Comparison of ENCODE assay signal across 14 mouse cellular contexts in genomic region chr1:182818931-182819330, GRCm38 (mm10). TPM values are rescaled to one million over a fixed set of nuclear protein-coding genes. Genes with fewer than 3 reads are reported as not detected.
DNase-seq lines count a peak whose midpoint lies in the region; ATAC-seq and TF ChIP-seq lines count a peak whose summit lies in the region.
"Had no signal": no experiment of that assay in that cellular context is flagged by ENCODE, and none has a peak within 500 bp of the region (broad histone marks: within the 10 kb centered on the region; RNA-seq: fewer than 3 reads in every experiment).

No protein-coding gene starts in this region.

- H3K4me2 ChIP-seq in heart, embryonic 14.5 days (ENCODE audit: low read length): 0 out of 2 replicates have a peak overlapping the region, but pooled peaks have one; percentile 16
- no peak overlapping the region for H3K4me2 ChIP-seq in midbrain, postnatal 0 days (ENCODE audit: low read depth, low read length, poor library complexity, severe bottlenecking)
- H3K4me2 ChIP-seq in intestine, embryonic 16.5 days (ENCODE audit: low read depth, low read length): 0 out of 2 replicates have a peak overlapping the region, but pooled peaks have one; percentile 5
- peak overlapping the region; percentile 19; the same call in 1 of the 2 replicates for H3K4me2 ChIP-seq in neural tube, embryonic 13.5 days
- H3K4me2 ChIP-seq: limb, embryonic 15.5 days had no signal

- no peak overlapping the region for H3K9ac ChIP-seq in heart, embryonic 14.5 days (ENCODE audit: low read length)
- no peak overlapping the region for H3K9ac ChIP-seq in midbrain, postnatal 0 days (replicated peaks; ENCODE audit: low read length, poor library complexity, severe bottlenecking)
- H3K9ac ChIP-seq in intestine, embryonic 16.5 days (ENCODE audit: low read depth, low read length): no peak overlapping the region
- H3K9ac ChIP-seq in neural tube, embryonic 13.5 days: peak overlapping the region; percentile 54; the same call in 1 of the 2 replicates
- H3K9ac ChIP-seq: limb, embryonic 15.5 days had no signal

- no peak for ATAC-seq in heart, embryonic 14.5 days (ENCODE audit: insufficient number of reproducible peaks, insufficient read depth, low FRiP score, low read depth)
- no peak for ATAC-seq in midbrain, postnatal 0 days (ENCODE audit: low FRiP score)
- peak; percentile 70 for ATAC-seq in intestine, embryonic 16.5 days
- 0 out of 2 replicates have a peak, but pooled peaks have one; percentile 20 for ATAC-seq in neural tube, embryonic 13.5 days (ENCODE audit: low read depth)

- no peaks in the 10 kb centered on the region for H3K36me3 ChIP-seq in heart, embryonic 14.5 days (ENCODE audit: control insufficient read depth, insufficient read depth, low read length)
- no peaks in the 10 kb centered on the region for H3K36me3 ChIP-seq in midbrain, embryonic 10.5 days
- no peaks in the 10 kb centered on the region for H3K36me3 ChIP-seq in midbrain, postnatal 0 days (ENCODE audit: insufficient read depth, low read length)
- no peaks in the 10 kb centered on the region for H3K36me3 ChIP-seq in intestine, embryonic 16.5 days (ENCODE audit: control insufficient read depth, insufficient read depth, low read length)
- H3K36me3 ChIP-seq in neural tube, embryonic 13.5 days: no peaks in the 10 kb centered on the region
- H3K36me3 ChIP-seq: limb, embryonic 15.5 days had no signal

- no peaks in the 10 kb centered on the region for H3K9me3 ChIP-seq in heart, embryonic 14.5 days (ENCODE audit: control insufficient read depth, low read length)
- 0 out of 2 replicates have a peak, but pooled peaks cover 6% of the 10 kb centered on the region for H3K9me3 ChIP-seq in midbrain, embryonic 10.5 days (replicated peaks)
- H3K9me3 ChIP-seq in midbrain, postnatal 0 days (ENCODE audit: low read length): no peaks in the 10 kb centered on the region
- no peaks in the 10 kb centered on the region for H3K9me3 ChIP-seq in intestine, embryonic 16.5 days (ENCODE audit: control insufficient read depth, low read length)
- H3K9me3 ChIP-seq in neural tube, embryonic 13.5 days: no peaks in the 10 kb centered on the region
- H3K9me3 ChIP-seq: limb, embryonic 15.5 days had no signal

- DNase-seq in heart, adult 9 months (ENCODE audit: low spot score in 2 of 2): no peak
- no peak for DNase-seq in midbrain, embryonic 10.5 days (ENCODE audit: low spot score)
- no peak for DNase-seq in midbrain, postnatal 0 days (ENCODE audit: low spot score)
- no peak for DNase-seq in urinary bladder, postnatal 25 days (ENCODE audit: low spot score)
- no peak for DNase-seq in frontal cortex, postnatal 14 days (ENCODE audit: low spot score in 2 of 2)
- DNase-seq: cerebellum, adult 9-10 months; heart, adult 18-20 months; kidney, postnatal 25 days; right cerebral cortex, postnatal 25 days had no signal

- peaks cover 20 to 29% of the 10 kb centered on the region in 2 experiments for H3K4me1 ChIP-seq in heart, embryonic 14.5 days (ENCODE audit: control insufficient read depth in 2 of 2, insufficient read depth in 2 of 2, low read length in 2 of 2)
- peaks cover 29% of the 10 kb centered on the region for H3K4me1 ChIP-seq in midbrain, embryonic 10.5 days
- peaks cover 4% of the 10 kb centered on the region for H3K4me1 ChIP-seq in midbrain, postnatal 0 days (ENCODE audit: insufficient read depth, low read length)
- peaks cover 7% of the 10 kb centered on the region; the same call in 1 of the 2 replicates for H3K4me1 ChIP-seq in intestine, embryonic 16.5 days (ENCODE audit: control insufficient read depth, insufficient read depth, low read length)
- peaks cover 64% of the 10 kb centered on the region for H3K4me1 ChIP-seq in neural tube, embryonic 13.5 days (replicated peaks)

- 15% methylated on average over 10 of the region's 10 CpGs for WGBS in heart, embryonic 14.5 days
- 45% methylated on average over 10 of the region's 10 CpGs for WGBS in midbrain, embryonic 10.5 days
- 38% methylated on average over 10 of the region's 10 CpGs for WGBS in midbrain, postnatal 0 days
- 30% methylated on average over 10 of the region's 10 CpGs for WGBS in intestine, embryonic 16.5 days
- WGBS in neural tube, embryonic 13.5 days: 11% methylated on average over 10 of the region's 10 CpGs

- no peak overlapping the region for H3K27ac ChIP-seq in heart, embryonic 14.5 days (replicated peaks in 1 of 2; ENCODE audit: control insufficient read depth in 1 of 2, insufficient read depth in 1 of 2, low read depth in 2 of 2, low read length in 2 of 2)
- H3K27ac ChIP-seq in midbrain, embryonic 10.5 days (replicated peaks): peak overlapping the region; percentile 46
- no peak overlapping the region for H3K27ac ChIP-seq in midbrain, postnatal 0 days (ENCODE audit: low read depth, low read length)
- H3K27ac ChIP-seq in intestine, embryonic 16.5 days (ENCODE audit: low read length): no peak overlapping the region
- H3K27ac ChIP-seq in neural tube, embryonic 13.5 days (replicated peaks): peak overlapping the region; percentile 82
- H3K27ac ChIP-seq: limb, embryonic 15.5 days; macrophage had no signal

- H3K4me3 ChIP-seq in heart, embryonic 14.5 days (ENCODE audit: control insufficient read depth in 1 of 2, insufficient read depth in 1 of 2, low read depth in 1 of 2, low read length in 2 of 2): no peak overlapping the region
- H3K4me3 ChIP-seq in midbrain, embryonic 10.5 days: no peak overlapping the region
- no peak overlapping the region for H3K4me3 ChIP-seq in midbrain, postnatal 0 days (ENCODE audit: low read depth, low read length)
- no peak overlapping the region for H3K4me3 ChIP-seq in intestine, embryonic 16.5 days (ENCODE audit: low read length)
- H3K4me3 ChIP-seq in neural tube, embryonic 13.5 days: no peak overlapping the region
- H3K4me3 ChIP-seq: limb, embryonic 15.5 days had no signal

- TF ChIP-seq CTCF in midbrain, postnatal 0 days (IDR thresholded peaks at IDR 0.05): no peak

- no peaks in the 10 kb centered on the region for H3K27me3 ChIP-seq in heart, embryonic 14.5 days (ENCODE audit: control insufficient read depth, insufficient read depth, low read length)
- H3K27me3 ChIP-seq in midbrain, embryonic 10.5 days (ENCODE audit: low read depth, poor library complexity, severe bottlenecking): no peaks in the 10 kb centered on the region
- no peaks in the 10 kb centered on the region for H3K27me3 ChIP-seq in midbrain, postnatal 0 days (ENCODE audit: insufficient read depth, low read length)
- H3K27me3 ChIP-seq in intestine, embryonic 16.5 days (replicated peaks; ENCODE audit: control insufficient read depth, insufficient read depth, low read length): no peaks in the 10 kb centered on the region
- H3K27me3 ChIP-seq in neural tube, embryonic 13.5 days: no peaks in the 10 kb centered on the region
- H3K27me3 ChIP-seq: limb, embryonic 15.5 days had no signal

RNA-seq across cellular contexts. Expression of gene Susd4, which starts 55.3 kb away (rescaled TPM):
- polyA plus RNA-seq in heart, embryonic 14.5 days (2014; fragmentation: Nextera tagmentation; extraction: Ambion mirVana): 4.1 and 5.8 TPM in 2 replicates
- 16.5 and 19.9 TPM in 2 replicates for polyA plus RNA-seq in midbrain, embryonic 10.5 days (2016; fragmentation: Nextera tagmentation; extraction: Ambion mirVana)
- 80.6 and 89.7 TPM in 2 replicates for total RNA-seq in midbrain, postnatal 0 days (2014; rRNA removed)
- polyA plus RNA-seq in midbrain, postnatal 0 days (2015; fragmentation: Nextera tagmentation; extraction: Ambion mirVana): 97.1 and 98.7 TPM in 2 replicates
- 11.8 and 12.3 TPM in 2 replicates for polyA plus RNA-seq in intestine, embryonic 16.5 days (2015; fragmentation: Nextera tagmentation; extraction: Ambion mirVana)
- 72.3 and 73.9 TPM in 2 replicates for polyA plus RNA-seq in neural tube, embryonic 13.5 days (2015; fragmentation: Nextera tagmentation; extraction: Ambion mirVana)
- polyA plus RNA-seq: macrophage had no signal

Comparison
In these comparisons a context has a peak if more than half of its experiments do, and no peak if none do; other contexts are left out.
1. H3K27ac ChIP-seq: peak in midbrain, embryonic 10.5 days (single experiment) and neural tube, embryonic 13.5 days (single experiment); none in heart, embryonic 14.5 days (0 of 2), midbrain, postnatal 0 days (single experiment) and intestine, embryonic 16.5 days (single experiment).
2. ATAC-seq: peak in intestine, embryonic 16.5 days (single experiment) and neural tube, embryonic 13.5 days (single experiment); none in heart, embryonic 14.5 days (single experiment) and midbrain, postnatal 0 days (single experiment).